25 mouse cellular contexts compared by ENCODE assay signal in genomic region chr2:120503992-120504391, GRCm38 (mm10). TPM values are rescaled to one million over a fixed set of nuclear protein-coding genes. Genes with fewer than 3 reads are reported as not detected.
DNase-seq lines count a peak whose midpoint lies in the region; ATAC-seq lines count a peak whose summit lies in the region.
"Had no signal": no experiment of that assay in that cellular context is flagged by ENCODE, and none has a peak within 500 bp of the region (broad histone marks: within the 10 kb centered on the region; RNA-seq: fewer than 3 reads in every experiment).

No protein-coding gene starts in this region.

- no peak overlapping the region for H3K4me3 ChIP-seq in hindbrain, embryonic 16.5 days (ENCODE audit: low read length)
- H3K4me3 ChIP-seq: embryonic facial prominence, embryonic 12.5 days; embryonic facial prominence, embryonic 15.5 days; heart, adult 2 months; hindbrain, embryonic 12.5 days; hindbrain, embryonic 15.5 days had no signal

- no peak for ATAC-seq in CD4-positive, CD25-positive, alpha-beta regulatory T cell, adult 4 months
- ATAC-seq in monocyte, adult 5-6 weeks (replicated peaks; ENCODE audit: insufficient number of reproducible peaks, low FRiP score, low TSS enrichment, poor library complexity, severe bottlenecking), result no peak
- ATAC-seq in hindbrain, embryonic 16.5 days, result no peak
- ATAC-seq: forebrain, embryonic 14.5 days; forebrain, postnatal 0 days; inflammation-experienced regulatory T-cells, adult 6 months had no signal

- no peak overlapping the region for H3K4me2 ChIP-seq in hindbrain, embryonic 16.5 days (ENCODE audit: low read length)
- H3K4me2 ChIP-seq: embryonic facial prominence, embryonic 12.5 days; embryonic facial prominence, embryonic 15.5 days; heart, embryonic 11.5 days; hindbrain, embryonic 12.5 days; hindbrain, embryonic 15.5 days had no signal

- WGBS in hindbrain, embryonic 16.5 days, result 77% methylated on average over 5 of the region's 5 CpGs

- H3K36me3 ChIP-seq in hindbrain, embryonic 16.5 days (ENCODE audit: control insufficient read depth, insufficient read depth, low read length), result peaks cover 10% of the 10 kb centered on the region

- DNase-seq in CD4-positive, CD25-positive, alpha-beta regulatory T cell, adult 2 months (ENCODE audit: low read depth, low spot score), result peak; percentile 45
- peak; percentile 53 for DNase-seq in R1 (ENCODE audit: low read depth, low spot score)
- peak; percentile 28 for DNase-seq in naive thymus-derived CD4-positive, alpha-beta T cell, adult 2 months (ENCODE audit: low read depth)
- peak; percentile 48 for DNase-seq in thymus, postnatal 25 days
- DNase-seq in embryo, embryonic 9.5 days (ENCODE audit: extremely low spot score), result no peak
- DNase-seq: adrenal gland, postnatal 10 days; adrenal gland, postnatal 36 days; cerebellum, adult 18-20 months; cerebellum, adult 9-10 months; cerebellum, postnatal 14 days; forebrain, postnatal 0 days; gastrocnemius, postnatal 10 days; gastrocnemius, postnatal 36 days; heart, adult 2 months had no signal

- peaks cover 4% of the 10 kb centered on the region for H3K9me3 ChIP-seq in hindbrain, embryonic 16.5 days (ENCODE audit: control insufficient read depth, low read length)
- H3K9me3 ChIP-seq: embryonic facial prominence, embryonic 12.5 days; embryonic facial prominence, embryonic 15.5 days; hindbrain, embryonic 12.5 days; hindbrain, embryonic 15.5 days had no signal

- no peaks in the 10 kb centered on the region for H3K4me1 ChIP-seq in hindbrain, embryonic 16.5 days (ENCODE audit: control insufficient read depth, insufficient read depth, low read depth, low read length)
- H3K4me1 ChIP-seq: hindbrain, embryonic 15.5 days had no signal

- H3K27ac ChIP-seq in hindbrain, embryonic 16.5 days (ENCODE audit: low read depth, low read length), result no peak overlapping the region
- H3K27ac ChIP-seq: embryonic facial prominence, embryonic 12.5 days; embryonic facial prominence, embryonic 15.5 days; heart, adult 2 months; hindbrain, embryonic 12.5 days; hindbrain, embryonic 15.5 days had no signal

- no peak overlapping the region for H3K9ac ChIP-seq in hindbrain, embryonic 16.5 days (ENCODE audit: low read depth, low read length)
- H3K9ac ChIP-seq: embryonic facial prominence, embryonic 12.5 days; embryonic facial prominence, embryonic 15.5 days; forebrain, postnatal 0 days; hindbrain, embryonic 12.5 days; hindbrain, embryonic 15.5 days had no signal

- H3K27me3 ChIP-seq in hindbrain, embryonic 16.5 days (replicated peaks; ENCODE audit: control insufficient read depth, insufficient read depth, low read length), result no peaks in the 10 kb centered on the region
- H3K27me3 ChIP-seq: embryonic facial prominence, embryonic 12.5 days; embryonic facial prominence, embryonic 15.5 days; hindbrain, embryonic 12.5 days; hindbrain, embryonic 15.5 days had no signal

RNA-seq across cellular contexts. Expression of gene Capn3, which starts 48.2 kb away (rescaled TPM):
- 10 to 100 TPM; 59.3 to 94.3 TPM for polyA plus RNA-seq in CD4-positive, CD25-positive, alpha-beta regulatory T cell, adult 4 months (2017; shearing (Covaris generic))
- 2.0 to 6.3 TPM (median 5.0 TPM) in 3 replicates for total RNA-seq in monocyte, adult 5-6 weeks (2017)
- polyA plus RNA-seq in hindbrain, embryonic 16.5 days (2015; fragmentation: Nextera tagmentation; extraction: Ambion mirVana), result 0.54 and 0.79 TPM in 2 replicates
- total RNA-seq: MEL had no signal

RNA-seq across cellular contexts. Expression of gene Zfp106, which starts 59.7 kb away (rescaled TPM):
- polyA plus RNA-seq in CD4-positive, CD25-positive, alpha-beta regulatory T cell, adult 4 months (2017; shearing (Covaris generic)), result 10 to 100 TPM; 20.9 to 26.0 TPM
- total RNA-seq in monocyte, adult 5-6 weeks (2017), result 70.6 to 88.5 TPM (median 78.7 TPM) in 3 replicates
- polyA plus RNA-seq in hindbrain, embryonic 16.5 days (2015; fragmentation: Nextera tagmentation; extraction: Ambion mirVana), result 31.7 and 33.1 TPM in 2 replicates

Comparison
In these comparisons a context has a peak if more than half of its experiments do, and no peak if none do; other contexts are left out.
1. RNA of gene Capn3, which starts 48.2 kb away (polyA plus RNA-seq): 59.3 to 94.3 TPM in CD4-positive, CD25-positive, alpha-beta regulatory T cell, adult 4 months; 0.54 to 0.79 TPM in hindbrain, embryonic 16.5 days; every median in the first group is over 10 times any median in the second.